Mouse (Mus musculus) urinary bladder, postnatal 36 days (tissue): ENCODE results near the gene Gpt2.
A peak's percentile ranks its signal among the peaks of the same experiment; 100 is the strongest.

Experiments
- DNase-seq, 2 experiments: peaks; one replicate each; pipeline ENCODE4 v3.0.0; 2022; ENCODE audit warnings: low spot score in 2 of 2, mixed read lengths in 1 of 2

Gpt2 gene

GRCm38 (mm10) chr8:85492125-85492875, at the start of gene Gpt2:
Gpt2 (plus strand) TSS chr8:85492576.
- peak; percentile 90 to 94 for DNase-seq

- DNase-seq: no peak
Measured at GRCm38 (mm10) chr8:85444092-85444491, 48.3 kb upstream of the Gpt2 start.

- DNase-seq: no peak
Measured at GRCm38 (mm10) chr8:85445936-85446685, 46.3 kb upstream of the Gpt2 start.

- no peak for DNase-seq
Measured at GRCm38 (mm10) chr8:85450335-85450734, 42.0 kb upstream of the Gpt2 start.

- no peak for DNase-seq
Measured at GRCm38 (mm10) chr8:85452328-85452727, 40.0 kb upstream of the Gpt2 start.

- no peak for DNase-seq
Measured at GRCm38 (mm10) chr8:85453256-85453655, 39.1 kb upstream of the Gpt2 start.

GRCm38 (mm10) chr8:85454750-85455149, 37.6 kb upstream of the Gpt2 start:
- DNase-seq: no peak

- DNase-seq: peak; percentile 15 to 34
Measured at GRCm38 (mm10) chr8:85456536-85456935, 35.8 kb upstream of the Gpt2 start.

- no peak for DNase-seq
Measured at GRCm38 (mm10) chr8:85459582-85459981, 32.8 kb upstream of the Gpt2 start.

GRCm38 (mm10) chr8:85460804-85461203, 31.6 kb upstream of the Gpt2 start:
- peak in 1 of 2 experiments; percentile 16 for DNase-seq

GRCm38 (mm10) chr8:85461377-85461776, 31.0 kb upstream of the Gpt2 start:
- peak in 1 of 2 experiments; percentile 18 for DNase-seq

GRCm38 (mm10) chr8:85462441-85462840, 29.9 kb upstream of the Gpt2 start:
- DNase-seq: no peak

- DNase-seq: no peak
Measured at GRCm38 (mm10) chr8:85464316-85464715, 28.1 kb upstream of the Gpt2 start.

GRCm38 (mm10) chr8:85466056-85466455, 26.3 kb upstream of the Gpt2 start:
- no peak for DNase-seq

GRCm38 (mm10) chr8:85470753-85471152, 21.6 kb upstream of the Gpt2 start:
- DNase-seq: no peak

- DNase-seq: no peak
Measured at GRCm38 (mm10) chr8:85472800-85473199, 19.6 kb upstream of the Gpt2 start.

GRCm38 (mm10) chr8:85473246-85473645, 19.1 kb upstream of the Gpt2 start:
- no peak for DNase-seq

GRCm38 (mm10) chr8:85474924-85475323, 17.5 kb upstream of the Gpt2 start:
- no peak for DNase-seq

- DNase-seq: no peak
Measured at GRCm38 (mm10) chr8:85476970-85477545, 15.3 kb upstream of the Gpt2 start.

- DNase-seq: no peak
Measured at GRCm38 (mm10) chr8:85478397-85478796, 14.0 kb upstream of the Gpt2 start.

GRCm38 (mm10) chr8:85479710-85480109, 12.7 kb upstream of the Gpt2 start:
- no peak for DNase-seq

GRCm38 (mm10) chr8:85481900-85482299, 10.5 kb upstream of the Gpt2 start:
- DNase-seq: no peak

- no peak for DNase-seq
Measured at GRCm38 (mm10) chr8:85482427-85482826, 9.9 kb upstream of the Gpt2 start.
